Mouse (Mus musculus) CH12.LX (cell line): Measurements from ENCODE around the gene Mybpc3. TPM values are rescaled to one million over a fixed set of nuclear protein-coding genes. Genes with fewer than 3 reads are reported as not detected.

Experiments used
- DNase-seq: peaks from one replicate; pipeline ENCODE4 v3.0.0-alpha.2; 2013; ENCODE audit errors: extremely low read depth
- H3K27ac ChIP-seq: 2 replicates; pipeline ENCODE4 v1.5.1; 2012; ENCODE audit warnings: low read depth, mild to moderate bottlenecking, control low read depth, moderate library complexity; ENCODE audit not compliant: insufficient read depth
- H3K27me3 ChIP-seq: replicated peaks from 2 replicates; pipeline ENCODE3; 2012; ENCODE audit warnings: inconsistent platforms
- H3K36me3 ChIP-seq, 2 experiments: replicated peaks in 1 of 2; 2 replicates each; pipeline versions ENCODE3 to v1.6.1; 2012; ENCODE audit warnings: inconsistent platforms in 1 of 2, low read length in 1 of 2, mild to moderate bottlenecking in 1 of 2, mixed read lengths in 1 of 2, moderate library complexity in 1 of 2; ENCODE audit not compliant: control insufficient read depth in 1 of 2, insufficient read depth in 1 of 2
- H3K4me1 ChIP-seq, 2 experiments: 2 replicates each; pipeline ENCODE4 v1.6.1; 2012; ENCODE audit warnings: inconsistent platforms in 1 of 2, moderate library complexity in 1 of 2; ENCODE audit not compliant: insufficient read depth in 2 of 2, control insufficient read depth in 1 of 2
- H3K4me2 ChIP-seq: 2 replicates; pipeline ENCODE4 v1.6.1; 2012; ENCODE audit warnings: low read depth, mild to moderate bottlenecking, control low read depth; ENCODE audit not compliant: poor library complexity, insufficient read depth, severe bottlenecking
- H3K4me3 ChIP-seq, 3 experiments: fragments of 150-350 bp in 1 of 3; sonication (generic) in 1 of 3; replicated peaks in 1 of 3; 2 replicates each; pipeline versions ENCODE3 to v1.5.1; 2011 to 2012; ENCODE audit warnings: low read depth in 2 of 3, low read length in 2 of 3, mild to moderate bottlenecking in 2 of 3, moderate library complexity in 2 of 3, control low read depth in 1 of 3, improper control_type of control experiment in 1 of 3, inconsistent platforms in 1 of 3, mixed read lengths in 1 of 3; ENCODE audit not compliant: poor library complexity in 1 of 3
- H3K79me2 ChIP-seq: replicated peaks from 2 replicates; pipeline ENCODE4 v1.6.1; 2012; ENCODE audit warnings: mild to moderate bottlenecking, moderate library complexity; ENCODE audit not compliant: control insufficient read depth, poor library complexity, insufficient read depth, severe bottlenecking; ENCODE audit errors: extremely low read depth
- H3K9ac ChIP-seq: 2 replicates; pipeline ENCODE4 v1.6.1; 2012; ENCODE audit warnings: low read depth, mild to moderate bottlenecking, control low read depth, moderate library complexity; ENCODE audit not compliant: insufficient read depth
- H3K9me3 ChIP-seq: replicated peaks from 2 replicates; pipeline ENCODE3; 2012; ENCODE audit warnings: low read length, inconsistent platforms, mixed read lengths
- CHD2 ChIP-seq: IDR thresholded peaks from 2 replicates; pipeline ENCODE4 v1.6.1; 2011; ENCODE audit warnings: low read length, improper control_type of control experiment
- ETS1 ChIP-seq: conservative IDR thresholded peaks from 2 replicates; pipeline ENCODE4 v1.6.1; 2012; ENCODE audit warnings: low read depth, mild to moderate bottlenecking, inconsistent platforms, low read length, improper control_type of control experiment, moderate library complexity
- GABPA ChIP-seq: IDR thresholded peaks from 2 replicates; pipeline ENCODE4 v1.6.1; 2012; ENCODE audit warnings: low read depth, low read length, improper control_type of control experiment, inconsistent platforms; ENCODE audit not compliant: insufficient replicate concordance
- JUN ChIP-seq: IDR thresholded peaks from 2 replicates; pipeline ENCODE4 v1.6.1; 2011; ENCODE audit warnings: low read depth, mild to moderate bottlenecking, low read length, improper control_type of control experiment, moderate library complexity; ENCODE audit not compliant: insufficient read depth
- MAFK ChIP-seq: IDR thresholded peaks from 2 replicates; pipeline ENCODE4 v1.6.1; 2011; ENCODE audit warnings: low read length, improper control_type of control experiment; ENCODE audit not compliant: insufficient replicate concordance
- MXI1 ChIP-seq: IDR thresholded peaks from 2 replicates; pipeline ENCODE4 v1.6.1; 2011; ENCODE audit warnings: mild to moderate bottlenecking, low read depth, low read length, improper control_type of control experiment
- NRF1 ChIP-seq: IDR thresholded peaks from 2 replicates; pipeline ENCODE4 v1.6.1; 2014; ENCODE audit warnings: low read depth, mild to moderate bottlenecking, inconsistent platforms, low read length, improper control_type of control experiment, moderate library complexity
- POLR2A ChIP-seq: IDR thresholded peaks from 2 replicates; pipeline ENCODE4 v1.6.1; 2011; ENCODE audit warnings: low read depth, mild to moderate bottlenecking, improper control_type of control experiment, low read length
- RAD21 ChIP-seq: IDR thresholded peaks from 2 replicates; pipeline ENCODE4 v1.6.1; 2011; ENCODE audit warnings: low read depth, mild to moderate bottlenecking, low read length, improper control_type of control experiment, moderate library complexity
- TBP ChIP-seq: conservative IDR thresholded peaks from 2 replicates; pipeline ENCODE4 v1.6.1; 2011; ENCODE audit warnings: low read depth, low read length, improper control_type of control experiment
- TCF12 ChIP-seq: IDR thresholded peaks from 2 replicates; pipeline ENCODE4 v1.6.1; 2014; ENCODE audit warnings: low read depth, mild to moderate bottlenecking, inconsistent platforms, low read length, improper control_type of control experiment
- UBTF ChIP-seq: IDR thresholded peaks from 2 replicates; pipeline ENCODE4 v1.6.1; 2012; ENCODE audit warnings: low read depth, mild to moderate bottlenecking, inconsistent platforms, low read length, improper control_type of control experiment, moderate library complexity
- USF1 ChIP-seq: IDR thresholded peaks from 2 replicates; pipeline ENCODE4 v1.6.1; 2014; ENCODE audit warnings: low read depth, mild to moderate bottlenecking, inconsistent platforms, low read length, improper control_type of control experiment
- ZNF384 ChIP-seq: IDR thresholded peaks from 2 replicates; pipeline ENCODE4 v1.6.1; 2012; ENCODE audit warnings: low read depth, low read length, improper control_type of control experiment, inconsistent platforms
- dilution Hi-C: fragments of 300-500 bp; cut with MboI; formaldehyde crosslinking; loops from 2 replicates; pipeline ENCODE4 v1.14.3; 2020; ENCODE audit warnings: low sequenced_read_pairs; ENCODE audit not compliant: extremely low pct_unique_long_range_greater_than_20kb, extremely low pct_ligation_motif_present
- in situ Hi-C: fragments of 300-500 bp; cut with MboI; formaldehyde crosslinking; loops from 3 replicates; pipeline ENCODE4 v1.14.3; 2019; ENCODE audit warnings: low sequenced_read_pairs, low pct_ligation_motif_present, low pct_unique_long_range_greater_than_20kb, mixed read lengths
- polyA plus RNA-seq: library from polyadenylated mRNA; unstranded; fragments of >175 nt; gene quantifications from 2 replicates; pipeline ENCODE4 v1.2.1, GENCODE M21; 2012; ENCODE audit warnings: low read depth; ENCODE audit not compliant: insufficient read length
- total RNA-seq, 2 experiments: library from RNA; depleted of rRNA; stranded (reverse); fragments of 300-350 nt in 1 of 2; fragments of >200 nt in 1 of 2; gene quantifications; 2 replicates each; pipeline ENCODE4 v1.2.3; 2012 to 2014

Mybpc3 gene
- total and polyA plus RNA-seq, 3 experiments, result 0.04 to 0.27 (median 0.07) TPM

DNA sequence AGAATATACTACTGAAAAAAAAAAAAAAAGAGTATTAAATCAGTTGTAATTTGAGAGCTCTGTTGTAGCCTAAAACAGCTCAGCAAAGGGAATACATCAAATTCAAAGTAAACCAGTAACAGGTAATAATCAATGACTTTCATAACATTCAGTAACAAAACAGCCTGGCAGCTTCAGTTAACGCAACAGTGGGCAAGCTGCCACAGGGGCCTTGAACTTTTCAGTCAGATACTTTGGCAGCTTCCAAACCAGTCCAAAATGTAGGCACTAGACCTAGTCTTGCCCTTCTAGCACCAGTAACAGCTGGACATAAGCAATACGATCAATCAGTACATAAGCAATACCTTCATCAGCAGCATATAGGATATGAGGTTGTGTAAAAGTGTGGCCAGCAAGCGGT is 36.1 kb downstream of the Mybpc3 start:
- TF ChIP-seq TBP, result no peak
- no peak for TF ChIP-seq TCF12
- no peak for TF ChIP-seq UBTF
- no peak for TF ChIP-seq RAD21
- TF ChIP-seq CHD2, result no peak
- TF ChIP-seq NRF1, result no peak
- no peak for TF ChIP-seq MAFK
- TF ChIP-seq USF1, result no peak
- TF ChIP-seq ZNF384, result no peak
- DNase-seq, result no peak
- peaks cover 63 to 81% of the 10 kb centered on the region in 2 experiments for H3K36me3 ChIP-seq
- H3K79me2 ChIP-seq, result 0 out of 2 replicates have a peak, but pooled peaks cover 1% of the 10 kb centered on the region
- H3K27me3 ChIP-seq, result no peaks in the 10 kb centered on the region
- no peak overlapping the region for H3K9ac ChIP-seq
- peaks cover 0 to 13% of the 10 kb centered on the region in 2 experiments; a peak in 2 of 4 replicates for H3K4me1 ChIP-seq
- dilution Hi-C loops, result no loop called here
- no peak overlapping the region for H3K4me2 ChIP-seq
- H3K4me3 ChIP-seq, result no peak overlapping the region
- in situ Hi-C loops, result no loop called here
- H3K27ac ChIP-seq, result no peak overlapping the region
- H3K9me3 ChIP-seq, result no peaks in the 10 kb centered on the region

- in situ Hi-C loops, result no loop called here
- no peak overlapping the region for H3K9ac ChIP-seq
- DNase-seq, result no peak
- no peaks in the 10 kb centered on the region for H3K79me2 ChIP-seq
- peaks cover 0 to 10% of the 10 kb centered on the region in 2 experiments; a peak in 2 of 4 replicates for H3K4me1 ChIP-seq
- H3K9me3 ChIP-seq, result no peaks in the 10 kb centered on the region
- H3K4me2 ChIP-seq, result no peak overlapping the region
- TF ChIP-seq POLR2A, result no peak
- TF ChIP-seq JUN, result no peak
- TF ChIP-seq TBP, result no peak
- no peak for TF ChIP-seq MAFK
- no peak for TF ChIP-seq MXI1
- TF ChIP-seq ETS1, result no peak
- no peak for TF ChIP-seq GABPA
- TF ChIP-seq UBTF, result no peak
- H3K36me3 ChIP-seq, result peaks cover 66 to 92% of the 10 kb centered on the region in 2 experiments
- no peaks in the 10 kb centered on the region for H3K27me3 ChIP-seq
- H3K4me3 ChIP-seq, result no peak overlapping the region
- dilution Hi-C loops, result no loop called here
- H3K27ac ChIP-seq, result no peak overlapping the region
These were observed 39.2 kb downstream of the Mybpc3 start for GRCm38 (mm10) chr2:91157002-91157752.
